Mouse (Mus musculus) forebrain, embryonic 13.5 days (tissue): ENCODE measurements at regions not wholly inside any gene's neighbourhood (a gene's known extent, or its start where the extent isn't known, plus 50 kb on each side); places are given as distances from the start of the nearest gene placed in this dataset.

ENCODE experiments used
- ATAC-seq: fragments of 200-750 bp; cut with Nextera tagmentation; 2 replicates; pipeline ENCODE4 v1.8.0; 2017
- H3K27ac ChIP-seq: fragments of 300-500 bp; sonication (generic); 2 replicates; pipeline ENCODE4 v1.5.1; 2015; ENCODE audit warnings: inconsistent platforms, mild to moderate bottlenecking, moderate library complexity
- H3K27me3 ChIP-seq: fragments of 300-500 bp; sonication (generic); 2 replicates; pipeline ENCODE4 v1.6.1; 2015; ENCODE audit warnings: mild to moderate bottlenecking, inconsistent platforms
- H3K36me3 ChIP-seq: fragments of 300-500 bp; sonication (generic); 2 replicates; pipeline ENCODE4 v1.6.1; 2015; ENCODE audit warnings: mild to moderate bottlenecking, inconsistent platforms; ENCODE audit not compliant: poor library complexity, severe bottlenecking
- H3K4me1 ChIP-seq: fragments of 300-500 bp; sonication (generic); 2 replicates; pipeline ENCODE4 v1.6.1; 2015; ENCODE audit warnings: inconsistent platforms
- H3K4me2 ChIP-seq: fragments of 300-500 bp; sonication (generic); 2 replicates; pipeline ENCODE4 v1.6.1; 2015; ENCODE audit warnings: inconsistent platforms, mild to moderate bottlenecking, moderate library complexity
- H3K4me3 ChIP-seq: fragments of 300-500 bp; sonication (generic); 2 replicates; pipeline ENCODE4 v1.5.1; 2015; ENCODE audit warnings: mild to moderate bottlenecking, inconsistent platforms
- H3K9ac ChIP-seq: fragments of 300-500 bp; sonication (generic); 2 replicates; pipeline ENCODE4 v1.6.1; 2015; ENCODE audit warnings: mild to moderate bottlenecking, inconsistent platforms
- H3K9me3 ChIP-seq: fragments of 300-500 bp; sonication (generic); replicated peaks from 2 replicates; pipeline ENCODE4 v1.6.1; 2016; ENCODE audit warnings: inconsistent platforms
- WGBS: fragments of 180-500 bp; shearing (Covaris S2); methylation state at CpG from one replicate; pipeline ENCODE4 v1.1.7; 2015; 5-methylcytosine and 5-hydroxymethylcytosine counted together

DNA sequence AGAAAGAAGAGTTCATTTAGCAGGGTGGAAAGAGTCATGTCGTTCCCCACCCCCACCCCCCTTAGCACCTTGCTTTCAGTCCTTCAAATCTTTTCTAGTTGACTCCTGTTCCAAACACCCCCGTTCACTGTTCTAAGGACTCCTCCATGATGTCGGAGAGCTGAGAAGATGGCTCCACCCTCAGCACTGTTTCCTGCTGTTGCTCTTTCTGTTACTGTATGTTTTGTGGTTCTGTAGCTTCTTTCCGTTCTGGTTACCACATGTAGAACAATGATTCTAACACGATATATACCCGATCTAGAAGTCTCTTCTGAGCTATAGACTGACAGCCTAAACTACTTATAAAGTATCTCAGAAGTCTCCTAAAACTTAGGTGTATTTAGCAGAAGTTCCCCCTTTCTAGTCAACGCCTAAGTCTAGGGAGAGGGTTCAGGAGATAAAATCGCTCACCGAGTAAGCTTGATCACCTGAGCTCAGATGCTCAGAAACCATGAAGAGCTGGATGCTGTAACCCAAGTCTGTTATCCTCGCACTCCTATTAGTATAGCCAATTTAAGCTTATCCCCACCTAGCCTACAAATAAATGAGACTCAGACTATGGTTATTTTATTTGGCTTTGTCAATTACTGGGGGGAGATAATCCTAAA is 68.2 kb upstream of the Fam3c start:
- ATAC-seq, result no peak
- Histone ChIP-seq H3K36me3 (no peaks in the 10 kb centered on the region), H3K9me3 (no peaks in the 10 kb centered on the region), H3K27me3 (no peaks in the 10 kb centered on the region), H3K4me2 (no peak overlapping the region), H3K9ac (no peak overlapping the region), H3K27ac (no peak overlapping the region), H3K4me3 (no peak overlapping the region), H3K4me1 (no peaks in the 10 kb centered on the region; the same call in 1 of the 2 replicates)
- 94% methylated on average over 10 of the region's 10 CpGs for WGBS

DNA sequence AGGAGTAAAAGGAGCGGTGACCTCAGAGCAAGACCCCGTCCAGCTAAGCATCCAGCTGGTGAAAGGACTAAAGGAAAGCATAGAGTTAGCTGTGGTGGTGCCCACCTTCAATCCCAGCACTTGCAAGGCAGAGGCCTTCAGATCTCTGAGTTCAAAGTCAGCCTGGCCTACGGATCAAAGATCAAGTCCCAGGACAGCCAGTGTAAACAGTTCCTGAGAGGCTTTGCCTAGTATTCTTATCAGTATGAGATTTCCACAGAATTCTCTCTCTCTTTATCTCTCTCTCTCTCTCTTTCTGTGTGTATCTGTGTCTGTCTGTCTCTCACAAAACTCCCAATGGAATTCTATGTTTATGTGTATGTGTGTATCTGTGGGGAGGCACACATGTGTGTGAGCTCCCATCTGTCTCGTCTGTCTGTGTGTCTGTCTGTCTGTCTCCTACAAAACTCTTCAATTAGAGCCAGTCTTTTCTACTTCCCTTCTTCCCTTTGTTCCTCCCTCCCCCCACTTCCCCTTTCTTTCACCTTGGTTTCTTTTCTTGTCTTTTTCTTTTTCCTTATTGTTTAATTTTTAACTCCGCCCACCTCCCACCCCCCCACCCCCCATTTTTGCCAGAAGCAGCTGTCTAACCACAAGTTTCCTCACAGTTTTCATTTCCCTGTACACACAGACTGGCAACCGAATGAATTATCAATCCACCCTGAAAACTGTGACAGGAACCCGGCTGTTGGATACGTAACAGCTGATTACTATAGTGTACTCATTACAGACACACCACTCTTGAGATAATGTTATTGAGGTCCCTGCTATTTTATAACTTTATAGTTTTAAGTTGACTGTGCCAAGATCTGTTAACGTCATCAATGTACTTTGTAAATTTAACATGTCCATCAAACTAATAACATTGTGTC is 67.3 kb upstream of the Fam3c start:
- H3K9ac ChIP-seq, result no peak overlapping the region
- no peaks in the 10 kb centered on the region for H3K4me1 ChIP-seq
- H3K36me3 ChIP-seq, result no peaks in the 10 kb centered on the region
- no peak overlapping the region for H3K27ac ChIP-seq
- WGBS, result 75% methylated on average over 9 of the region's 9 CpGs
- no peaks in the 10 kb centered on the region for H3K27me3 ChIP-seq
- no peak overlapping the region for H3K4me2 ChIP-seq
- no peak overlapping the region for H3K4me3 ChIP-seq
- no peaks in the 10 kb centered on the region for H3K9me3 ChIP-seq
- ATAC-seq, result peak; percentile 63; the same call in 1 of the 2 replicates

DNA sequence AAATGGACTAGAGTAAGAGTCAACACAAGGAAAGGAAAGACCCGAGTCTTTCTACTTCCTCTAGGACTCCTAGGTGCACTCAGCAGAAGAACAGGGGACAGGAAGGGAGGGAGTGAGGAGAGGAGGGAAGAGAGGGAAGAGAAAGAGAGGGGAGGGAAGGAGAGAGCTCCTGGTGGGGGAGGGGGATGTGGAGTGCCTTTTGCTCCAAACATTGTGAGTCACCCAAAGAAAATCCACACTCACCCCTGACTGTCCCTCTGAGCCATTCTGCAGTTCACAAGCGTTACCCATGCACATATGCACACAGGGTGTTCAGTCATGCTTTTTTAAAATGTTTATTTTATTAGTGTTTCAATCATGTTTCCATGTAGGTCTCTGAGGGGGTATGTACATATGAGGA is 65.5 kb upstream of the Fam3c start:
- 82% methylated on average over 2 of the region's 2 CpGs for WGBS
- H3K4me2 ChIP-seq, result no peak overlapping the region
- no peak for ATAC-seq
- H3K4me3 ChIP-seq, result no peak overlapping the region
- H3K36me3 ChIP-seq, result no peaks in the 10 kb centered on the region
- H3K27ac ChIP-seq, result no peak overlapping the region
- H3K9ac ChIP-seq, result no peak overlapping the region
- peaks cover 4% of the 10 kb centered on the region; the same call in 1 of the 2 replicates for H3K4me1 ChIP-seq
- H3K9me3 ChIP-seq, result no peaks in the 10 kb centered on the region
- H3K27me3 ChIP-seq, result no peaks in the 10 kb centered on the region

DNA sequence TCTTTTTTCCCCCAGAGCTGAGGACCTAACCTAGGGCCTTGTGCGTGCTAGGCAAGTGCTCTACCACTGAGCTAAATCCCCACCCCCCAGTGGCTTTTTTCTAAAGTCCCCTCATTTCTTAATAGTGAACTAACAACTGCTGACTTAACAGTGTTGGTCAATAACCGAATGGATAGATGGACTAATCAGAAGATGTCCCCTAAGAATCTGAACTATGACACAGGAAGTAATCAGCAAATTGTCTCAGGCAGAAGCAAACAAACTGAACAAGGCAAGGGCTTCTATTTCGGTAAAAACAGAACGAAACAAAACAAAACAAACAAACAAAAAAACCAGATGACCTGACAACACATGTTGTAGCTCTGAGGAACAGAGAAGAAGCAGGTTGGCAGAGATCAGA is 62.2 kb upstream of the Fam3c start:
- Histone ChIP-seq H3K4me3 (no peak overlapping the region), H3K4me1 (peaks cover 4% of the 10 kb centered on the region; the same call in 1 of the 2 replicates), H3K4me2 (no peak overlapping the region), H3K27me3 (no peaks in the 10 kb centered on the region), H3K9ac (no peak overlapping the region), H3K36me3 (no peaks in the 10 kb centered on the region), H3K27ac (no peak overlapping the region), H3K9me3 (no peaks in the 10 kb centered on the region)
- 78% methylated on average over 4 of the region's 4 CpGs for WGBS
- ATAC-seq, result no peak

DNA sequence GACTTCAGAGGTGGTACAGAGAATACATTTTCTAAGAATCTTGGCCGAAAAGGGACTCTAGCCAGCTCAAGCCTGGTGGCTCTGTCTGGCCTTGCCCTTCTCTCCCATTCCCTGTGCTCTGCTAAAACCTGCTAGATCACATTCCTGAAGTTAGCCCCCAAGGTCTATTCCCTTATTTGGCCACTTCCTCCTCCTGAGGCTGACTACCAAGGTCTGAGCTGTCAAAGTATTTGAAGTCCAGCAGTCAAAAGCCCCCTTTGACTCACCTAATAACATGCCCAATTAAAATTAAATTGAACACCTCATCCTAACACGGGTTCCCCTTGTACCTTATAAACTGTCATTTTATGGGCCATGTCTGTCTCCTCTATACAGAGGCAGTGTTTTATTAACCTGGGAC is 61.1 kb upstream of the Fam3c start:
- no peak overlapping the region for H3K4me2 ChIP-seq
- no peak overlapping the region for H3K27ac ChIP-seq
- no peaks in the 10 kb centered on the region for H3K36me3 ChIP-seq
- H3K4me3 ChIP-seq, result no peak overlapping the region
- H3K27me3 ChIP-seq, result no peaks in the 10 kb centered on the region
- H3K4me1 ChIP-seq, result peaks cover 15% of the 10 kb centered on the region
- 0 out of 2 replicates have a peak, but pooled peaks have one; percentile 27 for ATAC-seq
- whole genome bisulfite sequencing, result 38% methylated on average over 2 of the region's 2 CpGs
- H3K9ac ChIP-seq, result no peak overlapping the region
- H3K9me3 ChIP-seq, result no peaks in the 10 kb centered on the region

DNA sequence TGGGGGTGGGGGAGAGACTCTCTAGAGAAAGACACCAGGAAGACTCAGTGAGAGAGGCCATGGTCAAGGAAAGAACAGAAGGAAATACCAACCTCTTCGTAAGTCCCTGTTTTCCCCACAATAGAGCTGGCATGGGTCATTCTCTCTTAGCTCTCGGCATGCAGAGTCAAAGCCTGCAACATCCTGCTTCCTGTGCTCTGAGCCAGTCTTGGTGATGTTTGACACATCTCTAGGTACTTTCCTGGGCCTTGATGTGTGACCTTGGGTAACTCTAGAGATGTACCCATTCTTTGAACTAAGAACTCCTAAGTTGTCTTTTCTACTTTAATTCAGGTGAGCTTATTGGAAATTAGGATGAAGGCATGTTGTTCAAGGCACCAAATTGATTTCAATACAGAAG is 55.8 kb upstream of the Fam3c start:
- Histone ChIP-seq H3K4me2 (no peak overlapping the region), H3K27me3 (no peaks in the 10 kb centered on the region), H3K9ac (no peak overlapping the region), H3K4me3 (no peak overlapping the region), H3K9me3 (no peaks in the 10 kb centered on the region), H3K4me1 (peaks cover 12% of the 10 kb centered on the region), H3K27ac (no peak overlapping the region), H3K36me3 (no peaks in the 10 kb centered on the region)
- 93% methylated on average over 2 of the region's 2 CpGs for WGBS
- no peak for ATAC-seq

DNA sequence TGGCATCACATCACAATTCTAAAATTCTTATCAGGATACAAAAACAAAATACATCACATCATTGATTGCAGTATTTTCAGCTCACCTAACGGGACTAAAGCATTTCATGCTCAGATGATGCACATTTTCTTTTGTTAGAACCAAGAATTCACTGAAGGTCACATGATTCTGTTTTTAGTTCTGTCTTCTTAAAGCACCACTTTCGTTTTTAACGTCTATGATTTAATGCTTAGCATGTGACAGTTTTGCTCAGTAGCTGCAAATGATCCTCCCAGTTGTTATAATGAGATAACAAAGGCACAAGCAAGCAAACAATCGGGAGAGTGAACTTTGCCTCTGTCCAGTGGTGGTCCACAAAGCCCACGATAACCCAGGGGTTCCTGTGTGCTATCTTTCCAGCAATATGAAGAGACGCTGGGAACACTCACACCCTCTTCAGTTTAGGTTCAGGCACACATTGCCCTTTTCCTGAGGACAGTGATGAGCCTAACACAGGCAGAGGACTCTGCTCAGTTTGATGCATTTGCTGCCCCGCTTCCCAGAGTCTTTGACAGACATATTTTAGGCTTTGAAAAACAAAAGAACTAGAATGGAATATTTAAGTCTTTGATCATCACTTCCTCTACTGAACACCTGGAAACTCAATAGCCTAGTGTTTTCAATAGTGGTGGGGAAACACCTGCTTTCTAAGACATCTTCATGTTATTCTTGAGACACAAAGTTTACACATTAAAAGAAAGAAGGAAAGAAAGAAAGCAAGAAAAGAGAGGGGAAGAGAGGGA is 53.0 kb upstream of the Fam3c start:
- no peaks in the 10 kb centered on the region for H3K9me3 ChIP-seq
- WGBS, result 72% methylated on average over 7 of the region's 7 CpGs
- ATAC-seq, result no peak
- H3K4me3 ChIP-seq, result no peak overlapping the region
- H3K27me3 ChIP-seq, result no peaks in the 10 kb centered on the region
- no peaks in the 10 kb centered on the region for H3K36me3 ChIP-seq
- peaks cover 12% of the 10 kb centered on the region for H3K4me1 ChIP-seq
- H3K27ac ChIP-seq, result no peak overlapping the region
- no peak overlapping the region for H3K4me2 ChIP-seq
- H3K9ac ChIP-seq, result no peak overlapping the region
